Mouse (Mus musculus): ENCODE measurements at regions not wholly inside any gene's neighbourhood (a gene's known extent, or its start where the extent isn't known, plus 50 kb on each side); places are given as distances from the start of the nearest gene placed in this dataset.

- TF ChIP-seq CTCF (IDR thresholded peaks at IDR 0.05; ENCODE audit: low read depth) = no peak
- TF ChIP-seq EP300 (IDR thresholded peaks at IDR 0.05; ENCODE audit: low read depth) = no peak
Measured at GRCm38 (mm10) chr12:77715979-77716378, 478.1 kb downstream of the Fut8 start.

Data from heart, postnatal 0 days (tissue).